Mouse (Mus musculus) liver, embryonic 11.5 days (tissue): Measurements from ENCODE around the gene Pdap1. TPM values are rescaled to one million over a fixed set of nuclear protein-coding genes. Genes with fewer than 3 reads are reported as not detected.
"Not testable (repeated sequence)": the region's sequence is repeated elsewhere in the genome, so short reads cannot be mapped to it uniquely, and the experiment has no call there.

Source experiments
- ATAC-seq: fragments of 200-750 bp; cut with Nextera tagmentation; replicated peaks from 2 replicates; pipeline ENCODE4 v1.8.0; 2017; ENCODE audit warnings: moderate number of reproducible peaks, mild to moderate bottlenecking, moderate TSS enrichment, moderate library complexity; ENCODE audit not compliant: low FRiP score
- DNase-seq: peaks from one replicate; pipeline ENCODE4 v3.0.0-alpha.2; 2017; ENCODE audit warnings: low spot score
- H3K27ac ChIP-seq: fragments of 300-500 bp; sonication (generic); 2 replicates; pipeline ENCODE4 v1.5.1; 2014; ENCODE audit warnings: mild to moderate bottlenecking, low read depth, low read length, control low read depth
- H3K27me3 ChIP-seq: fragments of 300-500 bp; sonication (generic); replicated peaks from 2 replicates; pipeline ENCODE4 v1.6.1; 2014; ENCODE audit warnings: low read length, mixed read lengths; ENCODE audit not compliant: control insufficient read depth, insufficient read depth
- H3K36me3 ChIP-seq: fragments of 300-500 bp; sonication (generic); 2 replicates; pipeline ENCODE4 v1.6.1; 2014; ENCODE audit warnings: mild to moderate bottlenecking, low read length, moderate library complexity, mixed read lengths; ENCODE audit not compliant: control insufficient read depth, insufficient read depth
- H3K4me1 ChIP-seq: fragments of 300-500 bp; sonication (generic); replicated peaks from 2 replicates; pipeline ENCODE4 v1.6.1; 2014; ENCODE audit warnings: low read length, mixed read lengths; ENCODE audit not compliant: control insufficient read depth, insufficient read depth
- H3K4me2 ChIP-seq: fragments of 300-500 bp; sonication (generic); 2 replicates; pipeline ENCODE4 v1.6.1; 2014; ENCODE audit warnings: mild to moderate bottlenecking, control low read depth, moderate library complexity
- H3K4me3 ChIP-seq: fragments of 300-500 bp; sonication (generic); 2 replicates; pipeline ENCODE4 v1.5.1; 2014; ENCODE audit warnings: low read depth, low read length, control low read depth
- H3K9ac ChIP-seq: fragments of 300-500 bp; sonication (generic); 2 replicates; pipeline ENCODE4 v1.6.1; 2014; ENCODE audit warnings: low read depth, low read length, control low read depth
- H3K9me3 ChIP-seq: fragments of 300-500 bp; sonication (generic); 2 replicates; pipeline ENCODE4 v1.6.1; 2016; ENCODE audit warnings: low read length, inconsistent platforms, mixed read lengths; ENCODE audit not compliant: control insufficient read depth
- WGBS: fragments of 180-500 bp; shearing (Covaris S2); extraction: QIAGEN DNeasy Blood & Tissue Kit; methylation state at CpG from one replicate; pipeline ENCODE4 v1.1.7; 2014; 5-methylcytosine and 5-hydroxymethylcytosine counted together
- polyA plus RNA-seq: library from polyadenylated mRNA; unstranded; fragments of >200 nt; fragmentation: Nextera tagmentation; extraction: Ambion mirVana; gene quantifications from 2 replicates; pipeline ENCODE4 v1.2.1, GENCODE M21; 2014

Gene Pdap1
- polyA plus RNA-seq, 1 experiment from 2014 or later: 122 TPM

DNA sequence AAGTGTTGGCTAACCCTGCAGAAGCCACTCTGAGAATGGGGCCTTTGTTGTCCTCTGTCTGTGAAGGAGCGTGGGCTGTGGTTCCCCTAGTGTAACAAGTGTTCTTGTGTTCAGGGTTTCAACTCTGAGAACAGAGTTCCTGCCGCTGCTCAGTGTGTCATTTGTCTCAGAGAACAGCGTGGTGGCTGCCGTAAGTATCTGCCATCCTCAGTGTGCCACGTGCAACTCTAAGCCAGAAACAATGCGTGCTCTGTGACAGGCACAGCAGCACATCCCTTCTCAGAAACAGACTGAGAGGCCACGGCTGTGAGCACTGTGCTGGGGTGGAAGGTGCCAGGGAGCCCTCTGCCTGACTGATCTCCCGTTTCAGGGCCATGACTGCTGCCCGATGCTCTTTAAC lies 35.7 kb downstream of the Pdap1 start:
- no peak overlapping the region for H3K27ac ChIP-seq
- DNase-seq: no peak
- H3K4me1 ChIP-seq: no peaks in the 10 kb centered on the region
- H3K9ac ChIP-seq: no peak overlapping the region
- H3K4me3 ChIP-seq: no peak overlapping the region
- no peak overlapping the region for H3K4me2 ChIP-seq
- no peaks in the 10 kb centered on the region for H3K27me3 ChIP-seq
- WGBS: 92% methylated on average over 9 of the region's 9 CpGs
- H3K36me3 ChIP-seq: peaks cover 61% of the 10 kb centered on the region
- H3K9me3 ChIP-seq: no peaks in the 10 kb centered on the region
- ATAC-seq: no peak

DNA sequence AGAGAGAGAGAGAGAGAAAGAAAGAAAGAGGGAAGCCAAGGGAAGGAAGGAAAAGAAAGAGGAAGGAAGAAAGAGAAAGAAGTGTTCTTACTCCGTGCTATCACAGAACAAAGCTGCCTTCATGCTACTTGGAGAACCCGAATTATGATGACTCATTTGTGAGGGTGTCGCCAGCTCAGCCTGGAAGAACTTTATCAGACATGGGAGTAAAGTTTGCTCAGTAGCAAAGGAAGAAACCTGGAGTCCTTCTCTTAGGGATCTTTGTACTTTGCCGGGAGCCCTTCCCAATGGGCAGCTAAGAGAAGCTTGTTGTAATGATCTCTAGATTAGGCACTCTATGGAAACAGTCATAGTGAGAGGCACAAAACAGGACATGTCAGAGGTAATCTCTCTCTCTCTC lies 37.3 kb downstream of the Pdap1 start:
- Histone ChIP-seq H3K27ac (no peak overlapping the region), H3K4me3 (no peak overlapping the region), H3K4me2 (no peak overlapping the region), H3K36me3 (peaks cover 60% of the 10 kb centered on the region), H3K4me1 (no peaks in the 10 kb centered on the region), H3K9me3 (no peaks in the 10 kb centered on the region), H3K9ac (no peak overlapping the region), H3K27me3 (no peaks in the 10 kb centered on the region)
- no peak for DNase-seq
- ATAC-seq: no peak
- 56% methylated on average over 4 of the region's 4 CpGs for WGBS

- H3K9me3 ChIP-seq, H3K4me3 ChIP-seq, H3K27me3 ChIP-seq, ATAC-seq, H3K27ac ChIP-seq, DNase-seq, H3K9ac ChIP-seq, H3K4me2 ChIP-seq, H3K4me1 ChIP-seq: not testable (repeated sequence)
- 96% methylated on average over 11 of the region's 11 CpGs for WGBS
- peaks cover 56% of the 10 kb centered on the region for H3K36me3 ChIP-seq
Measured at GRCm38 (mm10) chr5:145101451-145101850, 38.6 kb downstream of the Pdap1 start.

GRCm38 (mm10) chr5:145100960-145101359 lies 39.1 kb downstream of the Pdap1 start:
- Histone ChIP-seq H3K4me3 (no peak overlapping the region), H3K27ac (no peak overlapping the region), H3K27me3 (no peaks in the 10 kb centered on the region), H3K4me1 (no peaks in the 10 kb centered on the region), H3K4me2 (no peak overlapping the region), H3K36me3 (peaks cover 54% of the 10 kb centered on the region), H3K9ac (no peak overlapping the region), H3K9me3 (no peaks in the 10 kb centered on the region)
- no peak for ATAC-seq
- DNase-seq: no peak
- whole genome bisulfite sequencing: 94% methylated on average over 9 of the region's 9 CpGs

DNA sequence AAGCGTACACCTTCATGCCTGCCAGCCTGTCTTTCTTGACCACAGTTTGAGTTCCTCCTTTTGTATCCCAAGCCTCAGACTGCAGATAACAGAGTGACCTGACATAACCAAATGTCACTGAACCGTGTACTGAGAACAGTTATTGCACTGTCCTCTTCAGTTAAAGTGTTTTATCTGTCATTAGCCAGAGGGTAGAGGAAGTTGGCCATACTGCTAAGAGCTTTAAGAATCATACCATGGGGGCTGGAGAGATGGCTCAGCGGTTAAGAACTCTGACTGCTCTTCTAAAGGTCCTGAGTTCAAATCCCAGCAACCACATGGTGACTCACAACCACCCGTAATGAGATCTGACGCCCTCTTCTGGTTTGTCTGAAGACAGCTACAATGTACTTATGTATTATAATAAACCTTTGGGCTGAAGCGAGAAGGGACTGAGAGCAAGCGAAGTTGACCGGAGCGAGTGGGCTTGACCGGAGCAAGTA lies 41.7 kb downstream of the Pdap1 start:
- Histone ChIP-seq H3K4me2 (no peak overlapping the region), H3K4me1 (no peaks in the 10 kb centered on the region), H3K27ac (no peak overlapping the region), H3K27me3 (no peaks in the 10 kb centered on the region), H3K36me3 (peaks cover 30% of the 10 kb centered on the region), H3K4me3 (no peak overlapping the region), H3K9me3 (no peaks in the 10 kb centered on the region), H3K9ac (no peak overlapping the region)
- WGBS: 72% methylated on average over 10 of the region's 10 CpGs
- 0 out of 2 replicates have a peak, but pooled peaks have one; percentile 22 for ATAC-seq
- DNase-seq: no peak

- Histone ChIP-seq H3K4me1 (no peaks in the 10 kb centered on the region), H3K4me3 (no peak overlapping the region), H3K27me3 (no peaks in the 10 kb centered on the region), H3K4me2 (no peak overlapping the region), H3K9ac (no peak overlapping the region), H3K27ac (no peak overlapping the region), H3K36me3 (peaks cover 25% of the 10 kb centered on the region), H3K9me3 (no peaks in the 10 kb centered on the region)
- ATAC-seq: no peak
- no peak for DNase-seq
- 80% methylated on average over 4 of the region's 4 CpGs for WGBS
Measured at GRCm38 (mm10) chr5:145096195-145096594, 43.8 kb downstream of the Pdap1 start.

GRCm38 (mm10) chr5:145089878-145090277 lies 50.2 kb downstream of the Pdap1 start:
- H3K9ac ChIP-seq: no peak overlapping the region
- H3K27ac ChIP-seq: no peak overlapping the region
- H3K4me3 ChIP-seq: no peak overlapping the region
- WGBS: 55% methylated on average over 3 of the region's 3 CpGs
- H3K4me1 ChIP-seq: peaks cover 11% of the 10 kb centered on the region
- ATAC-seq (no peak), DNase-seq (no peak)
- H3K4me2 ChIP-seq: no peak overlapping the region
- H3K27me3 ChIP-seq: no peaks in the 10 kb centered on the region
- no peaks in the 10 kb centered on the region for H3K9me3 ChIP-seq
- H3K36me3 ChIP-seq: peaks cover 8% of the 10 kb centered on the region

- Histone ChIP-seq H3K36me3 (peaks cover 7% of the 10 kb centered on the region), H3K27ac (no peak overlapping the region), H3K9ac (no peak overlapping the region), H3K9me3 (no peaks in the 10 kb centered on the region), H3K27me3 (no peaks in the 10 kb centered on the region), H3K4me1 (peaks cover 16% of the 10 kb centered on the region), H3K4me3 (no peak overlapping the region), H3K4me2 (no peak overlapping the region)
- whole genome bisulfite sequencing: 91% methylated on average over 2 of the region's 2 CpGs
- DNase-seq (no peak), ATAC-seq (no peak)
Measured at GRCm38 (mm10) chr5:145088186-145088585, 51.9 kb downstream of the Pdap1 start.

- no peaks in the 10 kb centered on the region for H3K36me3 ChIP-seq
- DNase-seq (no peak), ATAC-seq (no peak)
- H3K27ac ChIP-seq: no peak overlapping the region
- no peaks in the 10 kb centered on the region for H3K9me3 ChIP-seq
- H3K4me2 ChIP-seq: peak overlapping the region; percentile 76
- H3K27me3 ChIP-seq: no peaks in the 10 kb centered on the region; the same call in 1 of the 2 replicates
- H3K9ac ChIP-seq: peak overlapping the region; percentile 90; the same call in 1 of the 2 replicates
- WGBS: 50% methylated on average over 2 of the region's 2 CpGs
- peaks cover 13% of the 10 kb centered on the region for H3K4me1 ChIP-seq
- H3K4me3 ChIP-seq: peak overlapping the region; percentile 87
Measured at GRCm38 (mm10) chr5:145084822-145085221, 55.2 kb downstream of the Pdap1 start.
